Mouse (Mus musculus): ENCODE results near the gene Muc5b.
"Not testable (repeated sequence)": the region's sequence is repeated elsewhere in the genome, so short reads cannot be mapped to it uniquely, and the experiment has no call there.

The Muc5b gene

GRCm38 (mm10) chr7:141838779-141839178, at the start of gene Muc5b:
Muc5b (plus strand) TSS chr7:141839070.
- DNase-seq: no peak

- no peak for DNase-seq
These were observed 44.6 kb upstream of the Muc5b start for GRCm38 (mm10) chr7:141794251-141794650.

- no peak for DNase-seq
These were observed 35.7 kb upstream of the Muc5b start for GRCm38 (mm10) chr7:141803206-141803605.

GRCm38 (mm10) chr7:141805384-141805783, 33.5 kb upstream of the Muc5b start:
- no peak for DNase-seq

- not testable (repeated sequence) for DNase-seq
These were observed 31.0 kb upstream of the Muc5b start for GRCm38 (mm10) chr7:141807823-141808222.

GRCm38 (mm10) chr7:141809933-141810332, 28.9 kb upstream of the Muc5b start:
- not testable (repeated sequence) for DNase-seq

GRCm38 (mm10) chr7:141813321-141813720, 25.5 kb upstream of the Muc5b start:
- DNase-seq: no peak

GRCm38 (mm10) chr7:141815361-141815760, 23.5 kb upstream of the Muc5b start:
- peak; percentile 17 to 55 for DNase-seq

GRCm38 (mm10) chr7:141817355-141818075, 21.4 kb upstream of the Muc5b start:
- DNase-seq: peak; percentile 52 to 72

GRCm38 (mm10) chr7:141818267-141818666, 20.6 kb upstream of the Muc5b start:
- peak in 1 of 2 experiments; percentile 22 for DNase-seq

GRCm38 (mm10) chr7:141822582-141823261, 16.1 kb upstream of the Muc5b start:
- peak in 1 of 2 experiments; percentile 17 for DNase-seq

GRCm38 (mm10) chr7:141823699-141824098, 15.2 kb upstream of the Muc5b start:
- no peak for DNase-seq

- no peak for DNase-seq
These were observed 14.5 kb upstream of the Muc5b start for GRCm38 (mm10) chr7:141824398-141824797.

GRCm38 (mm10) chr7:141835941-141836340, 2.9 kb upstream of the Muc5b start:
- no peak for DNase-seq

- DNase-seq: no peak
These were observed 2.4 kb upstream of the Muc5b start for GRCm38 (mm10) chr7:141836423-141836822.

GRCm38 (mm10) chr7:141840354-141840753, 1.5 kb downstream of the Muc5b start:
- DNase-seq: no peak

- no peak for DNase-seq
These were observed 22.2 kb downstream of the Muc5b start for GRCm38 (mm10) chr7:141861046-141861445.

GRCm38 (mm10) chr7:141869644-141870043, 30.8 kb downstream of the Muc5b start:
- DNase-seq: no peak

- peak in 1 of 2 experiments; percentile 32 for DNase-seq
These were observed 31.7 kb downstream of the Muc5b start for GRCm38 (mm10) chr7:141870553-141870952.

GRCm38 (mm10) chr7:141874891-141875290, 36.0 kb downstream of the Muc5b start:
- DNase-seq: no peak

- no peak for DNase-seq
These were observed 39.9 kb downstream of the Muc5b start for GRCm38 (mm10) chr7:141878813-141879212.

GRCm38 (mm10) chr7:141892151-141892550, 53.3 kb downstream of the Muc5b start:
- DNase-seq: peak; percentile 57 to 72

- no peak for DNase-seq
These were observed 63.0 kb downstream of the Muc5b start for GRCm38 (mm10) chr7:141901825-141902224.

- peak; percentile 99 to 100 for DNase-seq
These were observed 63.4 kb downstream of the Muc5b start for GRCm38 (mm10) chr7:141902269-141902729.

All from cerebellum, postnatal 25 days (tissue).